Mouse (Mus musculus) megakaryocyte, embryonic 14.5 days (primary cell): ENCODE measurements around the gene Baz2a.

Source experiments
- FLI1 ChIP-seq: IDR thresholded peaks from 2 replicates; pipeline ENCODE4 v1.6.1; 2012; ENCODE audit warnings: low read length, inconsistent platforms, mixed read lengths
- GATA1 ChIP-seq: IDR thresholded peaks from 3 replicates; pipeline ENCODE4 v1.6.1; 2012; ENCODE audit warnings: mixed read lengths, low read length, inconsistent platforms, borderline replicate concordance

DNA sequence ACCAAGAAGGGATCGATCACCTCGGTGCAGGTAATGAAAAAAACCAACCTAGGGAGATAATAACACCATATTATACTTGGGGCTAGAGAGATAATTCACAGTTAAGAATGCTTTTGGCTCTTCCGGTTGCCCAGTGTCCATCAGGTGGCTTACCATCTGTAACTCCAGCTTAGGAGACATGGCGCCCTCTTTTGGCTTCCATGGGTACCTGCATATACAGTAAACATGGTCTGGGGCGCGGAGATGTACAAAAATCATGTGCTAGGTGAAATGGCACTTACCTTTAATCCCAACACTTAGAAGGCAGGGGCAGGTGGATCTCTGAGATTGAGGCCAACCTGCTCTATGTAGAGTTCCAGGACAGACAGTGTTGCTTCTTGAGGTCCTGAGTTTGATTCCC is 5.0 kb upstream of the Baz2a start:
- no peak for TF ChIP-seq FLI1
- TF ChIP-seq GATA1, result no peak
